Mouse (Mus musculus) brain, embryonic 18.5 days (tissue): Measurements from ENCODE around the gene 1700123L14Rik.
"Not testable (repeated sequence)": the region's sequence is repeated elsewhere in the genome, so short reads cannot be mapped to it uniquely, and the experiment has no call there.

Source experiments
- DNase-seq: peaks from one replicate; pipeline ENCODE4 v3.0.0-alpha.2; 2012; ENCODE audit warnings: low read depth, low spot score

1700123L14Rik gene

DNA sequence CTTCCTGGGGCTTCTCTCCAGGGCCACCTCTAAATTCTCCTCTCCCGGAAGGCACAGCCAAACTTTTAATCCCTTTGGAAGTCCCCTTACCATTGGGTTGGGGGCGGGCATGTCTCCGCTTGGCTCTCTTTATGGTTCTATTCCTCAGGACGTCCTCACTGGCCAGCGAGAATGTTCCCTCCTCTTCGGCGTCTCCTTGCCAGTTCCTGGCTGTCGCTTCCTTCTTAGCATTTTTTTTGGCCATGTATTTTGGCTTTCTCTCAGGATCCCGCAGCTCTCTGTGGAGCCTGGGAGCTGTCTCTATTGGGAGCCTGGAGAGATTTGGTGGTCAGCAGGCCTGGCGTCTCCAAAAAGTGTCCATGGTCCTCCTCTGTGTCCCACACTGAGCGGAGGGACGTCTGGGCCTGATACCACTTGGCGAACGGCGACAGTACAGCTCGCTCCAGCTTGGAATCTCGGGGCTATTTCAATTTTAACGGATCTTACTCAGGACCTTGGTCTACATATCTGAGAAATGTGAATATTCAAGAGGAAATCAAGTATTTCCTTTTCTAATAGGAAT is at the start of gene 1700123L14Rik:
TSS of gene 1700123L14Rik (minus strand) at position 426 of the 562 bp plus-strand sequence.
- no peak for DNase-seq

DNA sequence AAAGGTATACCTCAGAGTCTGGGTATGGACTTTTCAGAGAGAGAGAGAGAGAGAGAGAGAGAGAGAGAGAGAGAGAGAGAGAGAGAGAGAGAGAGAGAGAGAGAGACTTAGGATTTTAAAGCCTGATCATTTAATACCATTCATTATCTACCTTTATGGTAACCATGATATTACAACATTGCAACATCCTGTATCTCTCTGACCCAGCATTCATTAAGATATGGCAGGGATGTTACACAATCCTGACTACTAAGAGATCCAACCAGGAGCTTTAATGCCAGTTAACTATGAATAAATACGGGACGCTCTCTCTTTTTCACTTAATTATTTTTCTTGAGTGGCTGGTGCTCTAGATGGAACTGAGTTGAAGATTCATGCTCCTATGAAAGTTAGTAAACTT is 39.4 kb upstream of the 1700123L14Rik start:
- DNase-seq = no peak

DNA sequence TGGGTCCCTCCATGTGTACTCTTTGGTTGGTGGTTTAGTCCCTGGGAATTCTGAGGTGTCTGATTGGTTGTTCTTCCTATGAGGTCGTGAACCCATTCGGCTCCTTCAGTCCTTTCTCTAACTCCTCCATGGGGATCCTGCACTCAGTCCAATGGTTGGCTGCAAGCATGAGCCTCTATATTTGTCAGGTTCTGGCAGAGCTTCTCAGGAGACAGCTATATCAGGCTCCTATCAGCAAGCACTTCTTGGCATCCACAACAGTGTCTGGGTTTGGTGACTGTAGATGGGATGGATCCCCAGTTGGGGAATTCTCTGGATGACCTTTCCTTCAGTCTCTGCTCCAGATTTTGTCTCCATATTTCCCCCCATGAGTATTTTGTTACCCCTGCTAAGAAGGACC is 32.9 kb upstream of the 1700123L14Rik start:
- not testable (repeated sequence) for DNase-seq

DNA sequence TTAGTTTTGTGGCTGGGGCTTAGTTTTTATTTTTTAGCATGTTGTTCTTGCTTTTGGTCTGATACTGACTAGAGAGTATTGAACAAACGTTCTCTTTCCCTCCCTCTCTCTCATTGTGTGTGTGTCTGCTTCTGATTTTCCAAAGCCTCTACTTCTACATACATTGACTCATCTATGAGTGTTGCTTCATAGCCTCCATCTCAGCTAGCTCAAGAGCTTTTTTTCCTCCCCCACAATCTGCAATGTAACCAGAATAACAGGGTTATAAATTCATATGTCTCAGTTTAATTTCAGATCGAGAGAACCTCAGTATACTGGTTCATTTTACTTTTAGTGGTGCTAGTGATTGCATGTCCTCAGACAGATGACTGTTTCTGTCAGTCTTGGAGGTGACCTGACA is 20.5 kb upstream of the 1700123L14Rik start:
- no peak for DNase-seq

DNA sequence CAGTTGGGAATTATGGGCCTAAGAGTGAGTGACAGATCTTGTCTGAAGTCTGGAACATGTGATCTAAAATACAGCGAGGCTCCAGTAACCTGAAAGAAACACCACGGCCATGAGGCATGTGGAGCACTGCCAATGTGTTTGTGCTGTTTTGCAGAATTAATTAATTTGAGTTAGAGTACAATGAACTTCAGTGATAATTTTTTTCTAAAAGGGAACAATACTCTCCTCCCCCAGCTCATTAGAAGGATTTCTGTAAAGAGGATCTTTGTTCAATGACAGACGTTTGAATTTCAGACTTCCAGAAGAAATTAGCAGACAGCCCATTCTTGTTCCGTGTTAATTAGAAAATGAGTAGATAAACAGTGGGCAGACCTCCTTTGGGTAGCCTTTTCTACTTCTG is 17.3 kb upstream of the 1700123L14Rik start:
- no peak for DNase-seq

DNA sequence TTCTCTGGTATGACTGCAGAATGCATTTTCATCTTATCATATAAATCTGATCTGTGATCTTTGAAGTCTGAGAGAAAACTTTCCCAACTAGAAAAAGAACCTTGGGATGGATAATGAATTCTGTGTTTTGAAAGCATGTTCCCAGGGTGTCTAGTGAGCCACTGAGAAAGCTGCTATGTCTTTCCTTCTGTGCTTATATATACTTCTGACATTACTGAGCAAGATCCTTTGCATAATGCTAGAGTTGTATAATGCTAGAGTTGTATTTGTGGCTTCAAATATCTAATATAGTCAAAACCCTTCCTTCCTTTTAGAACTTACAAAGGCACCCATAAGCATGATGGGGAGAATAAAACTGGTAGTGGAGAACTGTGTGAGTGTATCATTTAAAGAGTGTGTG is 12.5 kb upstream of the 1700123L14Rik start:
- no peak for DNase-seq

DNA sequence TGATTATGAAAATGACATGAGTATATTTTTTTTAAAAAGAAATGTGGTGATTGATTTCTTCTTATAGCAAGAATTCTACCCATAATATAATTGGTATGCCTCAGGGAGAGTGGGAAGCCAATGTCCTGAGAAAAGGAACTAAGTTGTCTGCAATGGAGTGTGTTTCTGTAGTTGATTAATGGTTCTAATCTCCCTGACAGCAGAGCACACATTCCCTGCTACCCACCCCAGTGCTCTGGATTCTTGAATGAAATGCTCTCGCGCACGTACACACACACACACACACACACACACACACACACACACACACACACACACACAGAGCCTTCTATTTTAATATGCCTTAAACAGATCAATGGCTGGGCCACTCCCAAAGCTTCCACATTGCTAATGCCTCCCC is 7.6 kb upstream of the 1700123L14Rik start:
- DNase-seq = no peak

DNA sequence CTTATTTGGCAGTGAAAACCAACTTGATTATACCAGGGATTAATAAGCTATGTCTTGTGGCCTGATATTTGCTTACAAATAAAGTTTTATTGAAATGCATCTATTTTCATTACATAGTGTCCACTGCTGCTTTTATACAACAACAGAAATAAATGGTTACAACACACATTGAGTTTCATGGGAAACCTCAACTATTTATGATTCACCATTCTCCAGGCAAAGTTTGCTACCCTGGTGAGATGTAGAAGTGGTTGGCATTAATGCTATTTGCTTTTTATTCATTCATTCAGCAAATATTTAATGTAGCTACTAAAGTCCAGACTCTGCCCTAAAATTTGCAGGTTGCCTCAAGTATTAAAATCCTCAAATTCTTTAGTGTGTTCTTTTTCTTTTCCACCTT is 988 bp upstream of the 1700123L14Rik start:
- DNase-seq = no peak

DNA sequence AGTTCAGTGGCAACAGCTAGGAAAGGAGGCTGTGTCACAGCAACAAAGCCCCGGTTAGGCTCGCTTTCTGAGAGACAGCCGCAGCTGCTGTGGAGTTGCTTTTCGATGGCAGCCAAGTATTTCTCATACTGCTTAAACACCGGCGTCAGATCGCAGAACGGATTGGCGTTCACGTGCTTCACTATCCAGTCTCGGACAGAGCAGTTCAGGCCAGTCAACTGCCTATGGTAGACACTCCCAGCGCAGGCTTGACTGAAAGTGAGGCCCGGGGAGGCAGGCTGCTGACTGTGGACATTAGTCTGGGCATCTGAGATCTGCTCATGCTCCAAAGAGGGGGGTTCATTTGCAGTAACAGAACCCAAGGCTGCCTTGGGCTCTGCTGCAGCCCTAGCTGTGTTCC is 640 bp downstream of the 1700123L14Rik start:
- DNase-seq = no peak

DNA sequence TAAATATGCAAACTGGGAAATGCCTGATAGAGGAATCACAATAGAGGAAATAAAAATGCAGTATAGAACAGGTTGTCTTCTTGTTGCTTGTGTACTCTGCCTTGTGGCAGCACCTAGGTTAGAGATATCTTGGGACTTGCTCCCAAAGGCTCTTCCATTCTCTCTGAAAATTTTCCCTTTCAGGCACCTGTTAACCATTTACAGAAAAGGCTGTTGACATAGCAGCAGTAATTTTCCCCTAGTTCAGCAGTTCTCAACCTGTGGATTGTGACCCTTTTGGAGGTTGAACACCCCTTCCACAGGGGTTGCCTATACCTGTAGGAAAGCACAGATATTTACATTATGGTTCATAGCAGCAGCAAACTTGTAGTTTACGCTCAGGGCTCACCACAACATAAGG is 22.7 kb downstream of the 1700123L14Rik start:
- DNase-seq = no peak

DNA sequence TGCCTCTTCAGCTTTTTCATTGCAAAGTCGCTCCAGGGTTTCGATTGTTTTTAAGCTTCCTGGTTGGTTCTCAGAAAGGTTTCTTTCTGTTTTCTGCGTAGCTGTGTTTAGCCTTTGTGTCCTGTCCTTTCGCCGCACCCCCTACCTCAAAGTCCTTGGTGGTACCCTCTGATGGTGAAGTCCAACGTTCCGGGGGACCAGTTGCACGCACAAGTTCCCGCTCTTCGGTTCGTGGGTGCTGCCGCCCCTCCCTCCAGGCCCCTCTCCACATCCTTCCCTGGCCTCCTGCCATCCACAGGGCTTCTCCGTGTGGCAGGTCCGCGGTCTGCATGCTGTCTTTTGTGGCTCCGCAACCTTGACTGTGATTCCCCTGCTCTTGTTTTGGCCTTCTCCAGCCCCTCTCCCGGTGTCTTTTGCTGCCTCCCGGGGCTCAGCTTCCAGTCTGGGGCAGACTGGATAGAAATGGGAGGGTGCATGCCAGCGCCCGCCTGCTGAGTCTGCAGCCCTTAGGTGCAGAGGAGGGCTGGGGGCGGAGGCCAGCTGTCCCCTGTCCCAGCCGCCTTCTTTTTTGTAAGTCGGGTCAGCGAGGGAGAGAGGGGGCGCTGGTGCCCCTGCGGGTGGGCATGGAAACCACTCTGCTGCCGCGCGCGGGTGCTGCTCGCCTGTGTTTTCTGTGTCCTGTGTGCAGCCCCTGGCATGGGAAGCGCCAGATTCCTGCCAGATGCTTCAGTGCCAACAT is 49.3 kb downstream of the 1700123L14Rik start:
- DNase-seq = no peak

DNA sequence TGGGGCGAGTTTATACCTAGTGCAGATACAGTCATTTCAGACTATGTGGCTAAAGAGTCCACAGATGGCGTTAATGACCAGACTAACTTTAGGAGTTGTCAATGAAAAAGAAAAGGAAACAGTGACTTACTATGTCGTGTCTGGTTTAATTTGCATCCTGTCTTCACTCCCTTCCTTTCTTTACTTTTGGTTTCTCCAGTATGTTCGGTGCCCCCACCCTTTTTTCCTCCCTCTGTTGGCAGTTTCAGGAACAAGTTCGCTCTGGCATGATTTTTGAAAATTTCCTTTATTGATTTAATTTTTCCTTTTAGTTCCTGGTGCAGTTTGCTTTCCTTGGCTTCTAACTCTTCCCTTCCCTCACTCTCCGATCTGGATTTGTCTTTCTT is 49.9 kb downstream of the 1700123L14Rik start:
- no peak for DNase-seq
